Mouse (Mus musculus) kidney, embryonic 14.5 days (tissue): ENCODE data around the gene Tnp2. TPM values are rescaled to one million over a fixed set of nuclear protein-coding genes. Genes with fewer than 3 reads are reported as not detected.

Experiments used
- ATAC-seq: fragments of 200-750 bp; cut with Nextera tagmentation; 2 replicates; pipeline ENCODE4 v1.8.0; 2017; ENCODE audit warnings: moderate number of reproducible peaks, mild to moderate bottlenecking, moderate TSS enrichment, moderate library complexity; ENCODE audit not compliant: low FRiP score, low TSS enrichment
- H3K27ac ChIP-seq: fragments of 300-500 bp; sonication (generic); 2 replicates; pipeline ENCODE4 v1.5.1; 2014; ENCODE audit warnings: low read depth, mild to moderate bottlenecking, low read length, moderate library complexity, mixed read lengths
- H3K27me3 ChIP-seq: fragments of 300-500 bp; sonication (generic); 2 replicates; pipeline ENCODE4 v1.6.1; 2014; ENCODE audit warnings: mild to moderate bottlenecking, low read length; ENCODE audit not compliant: control insufficient read depth, insufficient read depth
- H3K36me3 ChIP-seq: fragments of 300-500 bp; sonication (generic); 2 replicates; pipeline ENCODE4 v1.6.1; 2014; ENCODE audit warnings: low read length, mixed read lengths; ENCODE audit not compliant: control insufficient read depth, insufficient read depth
- H3K4me1 ChIP-seq: fragments of 300-500 bp; sonication (generic); 2 replicates; pipeline ENCODE4 v1.6.1; 2014; ENCODE audit warnings: low read length, mixed read lengths; ENCODE audit not compliant: control insufficient read depth, insufficient read depth
- H3K4me2 ChIP-seq: fragments of 300-500 bp; sonication (generic); replicated peaks from 2 replicates; pipeline ENCODE4 v1.6.1; 2014; ENCODE audit warnings: low read depth, mild to moderate bottlenecking, low read length
- H3K4me3 ChIP-seq: fragments of 300-500 bp; sonication (generic); 2 replicates; pipeline ENCODE4 v1.5.1; 2014; ENCODE audit warnings: mild to moderate bottlenecking, low read length
- H3K9ac ChIP-seq: fragments of 300-500 bp; sonication (generic); 2 replicates; pipeline ENCODE4 v1.6.1; 2014; ENCODE audit warnings: low read depth, mild to moderate bottlenecking, low read length, moderate library complexity
- H3K9me3 ChIP-seq: fragments of 300-500 bp; sonication (generic); 2 replicates; pipeline ENCODE4 v1.6.1; 2016; ENCODE audit warnings: low read length; ENCODE audit not compliant: control insufficient read depth
- WGBS: fragments of 180-500 bp; shearing (Covaris S2); extraction: QIAGEN DNeasy Blood & Tissue Kit; methylation state at CpG from one replicate; pipeline ENCODE4 v1.1.7; 2014; 5-methylcytosine and 5-hydroxymethylcytosine counted together
- polyA plus RNA-seq: library from polyadenylated mRNA; unstranded; fragments of >200 nt; fragmentation: Nextera tagmentation; extraction: Ambion mirVana; gene quantifications from 2 replicates; pipeline ENCODE4 v1.2.1, GENCODE M21; 2014

The Tnp2 gene
- polyA plus RNA-seq = not detected in 2 replicates

DNA sequence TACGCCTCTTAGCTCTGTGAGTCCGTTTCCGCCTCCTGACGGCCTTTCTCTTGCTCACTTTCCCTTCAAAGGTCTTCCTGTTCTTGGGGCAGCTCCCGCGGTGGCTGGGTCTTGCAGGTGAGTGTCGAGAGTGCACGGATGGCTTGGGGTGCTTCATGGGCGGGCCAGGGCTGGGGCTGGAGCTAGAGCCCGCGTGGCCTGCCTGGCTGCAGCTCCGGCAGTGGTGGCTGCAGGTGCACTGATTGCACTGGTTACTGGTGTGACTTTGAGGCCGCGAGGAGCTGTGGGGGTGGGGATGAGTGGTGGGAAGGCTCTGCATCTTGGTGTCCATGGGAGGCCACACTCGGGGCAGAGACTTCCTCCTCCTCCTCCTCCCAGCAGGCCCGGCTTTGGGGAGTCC is at the start of gene Tnp2:
Gene Tnp2 (minus strand): TSS at position 390 of the 400 bp plus-strand sequence.
- Histone ChIP-seq H3K9ac (no peak within 1 kb of the TSS), H3K36me3 (no peaks in the 10 kb centered on the region), H3K4me1 (peaks cover 14% of the 10 kb centered on the region), H3K27me3 (no peaks in the 10 kb centered on the region), H3K4me2 (no peak within 1 kb of the TSS), H3K4me3 (no peak within 1 kb of the TSS), H3K27ac (no peak within 1 kb of the TSS), H3K9me3 (no peaks in the 10 kb centered on the region)
- ATAC-seq = no peak
- 35% methylated on average over 16 of the region's 16 CpGs for WGBS

DNA sequence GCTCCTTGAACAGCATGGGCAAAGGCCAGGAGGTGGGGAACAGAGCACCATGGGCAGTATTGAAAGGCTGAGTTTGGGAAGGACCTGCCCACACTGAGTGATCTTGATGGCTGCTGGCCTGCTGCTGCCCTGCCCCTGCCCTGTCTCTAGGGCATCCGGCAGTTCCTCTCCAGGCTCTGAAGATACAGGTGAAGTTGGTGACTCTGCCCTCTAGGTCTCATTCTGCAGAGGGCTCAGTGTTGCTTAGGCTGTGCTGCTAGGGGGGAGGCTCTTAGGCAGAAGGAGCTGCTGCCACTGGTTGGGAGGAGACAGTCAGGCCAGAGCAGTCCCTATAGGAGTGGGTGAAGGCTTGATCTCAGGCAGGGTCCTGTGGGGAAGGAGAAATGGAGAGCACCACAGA is 49.4 kb upstream of the Tnp2 start:
- H3K27me3 ChIP-seq = no peaks in the 10 kb centered on the region
- H3K27ac ChIP-seq = peak overlapping the region; percentile 77
- no peak overlapping the region for H3K4me3 ChIP-seq
- no peaks in the 10 kb centered on the region for H3K9me3 ChIP-seq
- 60% methylated on average over 1 of the region's 1 CpGs for WGBS
- no peaks in the 10 kb centered on the region for H3K36me3 ChIP-seq
- ATAC-seq = no peak
- H3K9ac ChIP-seq = no peak overlapping the region
- peaks cover 19% of the 10 kb centered on the region for H3K4me1 ChIP-seq
- no peak overlapping the region for H3K4me2 ChIP-seq

DNA sequence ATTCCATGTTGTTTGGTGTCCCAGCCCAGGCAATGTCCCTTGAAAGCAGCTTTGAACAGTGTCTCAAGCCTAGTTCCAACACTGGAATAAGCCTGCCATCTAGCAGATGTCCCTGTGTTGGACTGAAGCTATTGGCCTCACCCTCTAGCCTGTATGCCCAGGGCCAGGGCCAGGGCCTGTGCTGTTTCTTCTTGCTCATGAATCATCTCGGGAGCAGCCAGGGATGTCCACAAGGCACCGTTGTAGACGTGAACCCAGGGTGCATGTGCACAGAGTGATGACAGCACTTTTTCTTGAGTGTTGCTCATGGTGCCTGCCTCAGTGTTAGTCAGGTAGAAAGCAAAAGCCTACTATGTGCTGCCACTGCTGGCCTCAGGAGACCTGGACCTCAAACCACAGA is 48.8 kb upstream of the Tnp2 start:
- Histone ChIP-seq H3K27ac (no peak overlapping the region), H3K4me2 (no peak overlapping the region), H3K4me1 (peaks cover 19% of the 10 kb centered on the region), H3K9me3 (no peaks in the 10 kb centered on the region), H3K36me3 (no peaks in the 10 kb centered on the region), H3K4me3 (no peak overlapping the region), H3K9ac (no peak overlapping the region), H3K27me3 (no peaks in the 10 kb centered on the region)
- ATAC-seq = no peak
- WGBS = 60% methylated on average over 3 of the region's 3 CpGs

DNA sequence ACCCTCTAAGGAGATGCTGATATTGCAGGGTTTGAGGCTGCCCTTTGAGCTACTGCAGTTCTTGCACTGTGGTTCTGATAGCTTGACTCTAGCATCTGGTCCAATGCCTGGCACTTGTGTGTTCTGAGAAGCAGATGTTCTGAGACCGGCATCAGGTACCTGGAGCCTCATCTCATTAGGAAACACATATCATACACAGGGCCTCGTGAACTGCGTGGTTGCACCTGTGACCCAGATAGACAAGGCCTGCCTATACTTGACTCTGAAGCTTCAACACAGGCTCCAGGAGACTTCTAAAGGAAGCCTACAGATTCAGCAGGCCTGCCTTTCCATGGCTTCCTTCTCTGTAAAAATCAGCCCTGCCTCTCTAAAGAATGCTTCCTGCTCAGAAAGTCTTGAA is 47.9 kb upstream of the Tnp2 start:
- H3K27ac ChIP-seq = no peak overlapping the region
- H3K4me1 ChIP-seq = peaks cover 19% of the 10 kb centered on the region
- H3K9me3 ChIP-seq = no peaks in the 10 kb centered on the region
- no peak overlapping the region for H3K4me2 ChIP-seq
- H3K27me3 ChIP-seq = no peaks in the 10 kb centered on the region
- 96% methylated on average over 3 of the region's 3 CpGs for WGBS
- H3K9ac ChIP-seq = no peak overlapping the region
- ATAC-seq = no peak
- no peaks in the 10 kb centered on the region for H3K36me3 ChIP-seq
- H3K4me3 ChIP-seq = no peak overlapping the region

DNA sequence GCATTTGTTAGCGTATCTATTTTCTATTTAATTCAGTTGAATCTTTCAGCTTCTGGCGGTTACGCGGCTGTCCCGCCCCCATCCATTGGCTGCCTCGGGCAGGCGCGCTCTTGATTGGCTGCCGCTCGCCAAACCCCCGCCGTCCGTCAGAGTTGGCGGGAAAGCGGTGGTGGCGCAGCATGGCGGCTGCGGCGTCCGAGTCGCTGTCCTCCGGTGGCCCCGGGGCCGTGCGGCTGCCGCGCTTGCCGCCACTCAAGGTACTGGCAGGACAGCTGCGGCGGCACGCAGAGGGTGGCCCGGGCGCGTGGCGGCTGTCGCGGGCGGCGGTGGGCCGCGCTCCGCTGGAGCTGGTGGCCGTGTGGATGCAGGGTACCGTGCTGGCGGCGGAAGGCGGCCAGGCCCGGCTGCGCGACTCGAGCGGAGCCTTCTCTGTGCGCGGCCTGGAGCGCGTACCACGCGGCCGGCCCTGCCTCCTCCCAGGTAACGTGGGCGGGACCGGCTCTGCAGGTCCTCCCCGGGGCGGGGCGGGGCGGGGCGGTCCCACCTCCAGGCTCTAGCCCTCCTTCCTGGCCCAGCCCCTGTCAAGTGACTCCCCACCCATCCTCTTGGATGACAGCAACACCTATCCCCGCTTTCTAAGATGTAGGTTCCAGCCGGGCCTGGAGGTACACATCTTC is 46.6 kb upstream of the Tnp2 start, which contains the start of gene Rmi2:
Gene Rmi2 (plus strand): TSS at position 149 of the 677 bp plus-strand sequence.
- no peaks in the 10 kb centered on the region for H3K36me3 ChIP-seq
- ATAC-seq = peak; percentile 95
- H3K9ac ChIP-seq = peak within 1 kb of the TSS; percentile 70

DNA sequence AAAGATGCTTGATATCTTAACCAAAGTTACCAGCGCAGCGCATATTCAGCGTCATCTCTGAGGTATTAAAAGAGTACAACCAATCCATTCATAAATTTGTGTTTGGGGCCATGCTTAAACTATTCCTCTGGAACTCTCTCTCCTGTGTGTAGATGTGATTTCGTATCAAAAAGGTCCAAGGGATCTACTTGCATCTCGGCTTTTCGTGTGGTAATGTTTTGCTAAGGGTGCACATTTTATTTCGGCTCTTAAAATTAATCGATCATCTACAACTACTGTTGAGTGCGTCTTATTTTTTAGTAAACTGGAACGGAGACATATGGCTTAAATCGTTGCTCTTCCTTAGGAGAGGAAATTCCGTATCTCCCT is 46.1 kb upstream of the Tnp2 start:
- H3K9ac ChIP-seq = peak overlapping the region; percentile 70; the same call in 1 of the 2 replicates
- H3K4me1 ChIP-seq = peaks cover 19% of the 10 kb centered on the region
- H3K36me3 ChIP-seq = no peaks in the 10 kb centered on the region
- WGBS = 11% methylated on average over 12 of the region's 12 CpGs
- no peak overlapping the region for H3K27ac ChIP-seq
- H3K9me3 ChIP-seq = no peaks in the 10 kb centered on the region
- no peak for ATAC-seq
- no peaks in the 10 kb centered on the region for H3K27me3 ChIP-seq
- H3K4me3 ChIP-seq = peak overlapping the region; percentile 79
- H3K4me2 ChIP-seq = peak overlapping the region; percentile 86

More for the DNA sequence above, 46.6 kb upstream of the Tnp2 start, which contains the start of gene Rmi2:
- peak within 1 kb of the TSS; percentile 86 for H3K4me2 ChIP-seq
- no peaks in the 10 kb centered on the region for H3K9me3 ChIP-seq
- peak within 1 kb of the TSS; percentile 62; the same call in 1 of the 2 replicates for H3K27ac ChIP-seq
- H3K27me3 ChIP-seq = no peaks in the 10 kb centered on the region
- under 1% methylated on average over 61 of the region's 69 CpGs for WGBS
- H3K4me1 ChIP-seq = peaks cover 19% of the 10 kb centered on the region
- H3K4me3 ChIP-seq = peak within 1 kb of the TSS; percentile 79

DNA sequence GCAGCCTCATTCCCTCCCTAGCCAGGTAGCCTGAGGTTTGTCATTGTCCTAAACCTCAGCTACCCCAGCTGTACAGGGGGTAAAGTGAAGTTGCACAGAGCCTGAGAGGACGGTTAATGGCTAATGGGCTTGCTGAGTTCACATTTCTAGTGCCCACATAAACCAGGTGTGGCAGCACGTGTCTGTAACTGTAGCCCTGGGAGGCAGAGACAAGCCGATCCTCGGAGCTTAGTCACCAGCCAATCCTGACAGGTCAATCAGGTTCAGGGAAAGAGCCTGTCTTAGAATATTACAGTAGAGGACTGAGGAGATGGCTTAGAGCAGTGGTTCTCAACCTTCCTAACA is 40.0 kb upstream of the Tnp2 start:
- H3K9ac ChIP-seq = no peak overlapping the region
- 59% methylated on average over 4 of the region's 4 CpGs for WGBS
- no peaks in the 10 kb centered on the region for H3K4me1 ChIP-seq
- H3K4me2 ChIP-seq = no peak overlapping the region
- no peaks in the 10 kb centered on the region for H3K36me3 ChIP-seq
- no peak overlapping the region for H3K4me3 ChIP-seq
- H3K9me3 ChIP-seq = no peaks in the 10 kb centered on the region
- no peak overlapping the region for H3K27ac ChIP-seq
- 0 out of 2 replicates have a peak, but pooled peaks cover 1% of the 10 kb centered on the region for H3K27me3 ChIP-seq
- no peak for ATAC-seq

DNA sequence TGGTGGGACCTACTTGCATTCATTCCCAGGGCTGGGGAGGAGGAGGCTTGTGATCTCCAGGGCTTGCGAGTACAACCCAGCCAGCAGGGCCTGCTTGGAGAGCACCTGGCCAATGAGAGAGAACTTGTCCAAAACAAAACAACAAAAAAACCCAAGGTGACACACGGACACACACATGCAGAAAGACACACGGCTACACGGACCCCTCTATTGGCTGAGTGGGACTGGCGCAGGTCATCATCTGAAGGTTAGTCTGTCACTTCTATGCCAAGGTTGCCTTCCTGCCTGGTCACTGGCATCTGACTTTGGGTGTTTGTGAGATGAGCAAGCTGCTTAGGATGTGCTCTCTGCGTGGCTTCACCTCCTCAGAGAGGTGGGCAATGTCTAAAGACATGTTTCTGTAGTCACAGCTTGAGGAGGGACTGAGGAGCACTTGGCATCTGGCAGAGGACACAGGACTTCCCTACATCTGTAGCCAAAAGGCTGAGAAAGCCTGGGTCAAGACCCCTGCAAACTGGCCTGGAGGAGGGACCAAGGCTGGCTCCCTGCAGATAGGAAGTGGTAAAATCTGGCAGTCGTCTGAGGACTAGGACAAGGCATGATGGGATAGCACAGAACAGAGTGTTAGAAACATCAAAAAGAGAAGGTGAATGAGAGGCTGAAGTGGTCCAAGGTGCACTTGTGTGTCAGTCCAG is 39.5 kb upstream of the Tnp2 start:
- Histone ChIP-seq H3K4me3 (no peak overlapping the region), H3K27ac (no peak overlapping the region), H3K9me3 (no peaks in the 10 kb centered on the region), H3K27me3 (0 out of 2 replicates have a peak, but pooled peaks cover 2% of the 10 kb centered on the region), H3K36me3 (no peaks in the 10 kb centered on the region), H3K4me2 (no peak overlapping the region), H3K4me1 (no peaks in the 10 kb centered on the region), H3K9ac (no peak overlapping the region)
- WGBS = 80% methylated on average over 7 of the region's 7 CpGs
- no peak for ATAC-seq

DNA sequence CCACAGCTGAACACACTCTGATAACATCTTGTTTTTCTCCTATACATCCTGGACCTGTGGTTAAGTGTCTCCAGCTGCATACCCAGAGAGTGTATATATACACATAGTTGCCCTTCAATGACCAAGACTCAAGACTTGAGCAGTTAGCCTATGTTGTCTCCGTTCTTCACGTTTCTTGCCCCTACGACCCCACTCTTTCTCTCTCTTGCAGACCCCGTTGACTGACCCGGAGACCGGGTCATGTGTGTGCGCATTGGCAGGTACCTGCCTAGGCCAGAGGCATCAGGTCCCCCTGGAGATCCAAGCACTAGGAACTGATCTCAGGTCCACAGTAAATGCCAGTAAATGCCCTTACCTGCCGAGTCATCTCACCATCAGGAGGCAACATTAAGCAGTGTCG is 38.8 kb upstream of the Tnp2 start:
- 0 out of 2 replicates have a peak, but pooled peaks cover 2% of the 10 kb centered on the region for H3K27me3 ChIP-seq
- H3K27ac ChIP-seq = no peak overlapping the region
- H3K4me2 ChIP-seq = no peak overlapping the region
- H3K9me3 ChIP-seq = no peaks in the 10 kb centered on the region
- H3K4me3 ChIP-seq = no peak overlapping the region
- no peaks in the 10 kb centered on the region for H3K4me1 ChIP-seq
- WGBS = 86% methylated on average over 9 of the region's 9 CpGs
- no peak overlapping the region for H3K9ac ChIP-seq
- ATAC-seq = no peak
- H3K36me3 ChIP-seq = no peaks in the 10 kb centered on the region
